Mouse (Mus musculus) kidney, embryonic 16.5 days (tissue): ENCODE measurements around the gene Pld6. TPM values are rescaled to one million over a fixed set of nuclear protein-coding genes. Genes with fewer than 3 reads are reported as not detected.

Source experiments
- ATAC-seq: fragments of 200-750 bp; cut with Nextera tagmentation; 2 replicates; pipeline ENCODE4 v1.8.0; 2017; ENCODE audit warnings: moderate TSS enrichment; ENCODE audit not compliant: low FRiP score, low TSS enrichment
- H3K27ac ChIP-seq: fragments of 300-500 bp; sonication (generic); 2 replicates; pipeline ENCODE4 v1.5.1; 2014; ENCODE audit warnings: low read length
- H3K27me3 ChIP-seq: fragments of 300-500 bp; sonication (generic); 2 replicates; pipeline ENCODE4 v1.6.1; 2014; ENCODE audit warnings: low read length, control low read depth, mixed read lengths; ENCODE audit not compliant: insufficient read depth
- H3K36me3 ChIP-seq: fragments of 300-500 bp; sonication (generic); 2 replicates; pipeline ENCODE4 v1.6.1; 2014; ENCODE audit warnings: low read length, control low read depth, mixed read lengths; ENCODE audit not compliant: insufficient read depth
- H3K4me1 ChIP-seq: fragments of 300-500 bp; sonication (generic); 2 replicates; pipeline ENCODE4 v1.6.1; 2014; ENCODE audit warnings: low read length, control low read depth, mixed read lengths; ENCODE audit not compliant: insufficient read depth
- H3K4me2 ChIP-seq: fragments of 300-500 bp; sonication (generic); replicated peaks from 2 replicates; pipeline ENCODE4 v1.6.1; 2014; ENCODE audit warnings: low read depth, low read length
- H3K4me3 ChIP-seq: fragments of 300-500 bp; sonication (generic); 2 replicates; pipeline ENCODE4 v1.5.1; 2014; ENCODE audit warnings: mild to moderate bottlenecking, low read length
- H3K9ac ChIP-seq: fragments of 300-500 bp; sonication (generic); replicated peaks from 2 replicates; pipeline ENCODE4 v1.6.1; 2014; ENCODE audit warnings: low read length
- H3K9me3 ChIP-seq: fragments of 300-500 bp; sonication (generic); 2 replicates; pipeline ENCODE4 v1.6.1; 2016; ENCODE audit warnings: low read length, control low read depth
- WGBS: fragments of 180-500 bp; shearing (Covaris S2); extraction: QIAGEN DNeasy Blood & Tissue Kit; methylation state at CpG from one replicate; pipeline ENCODE4 v1.1.7; 2014; 5-methylcytosine and 5-hydroxymethylcytosine counted together
- polyA plus RNA-seq: library from polyadenylated mRNA; unstranded; fragments of >200 nt; fragmentation: Nextera tagmentation; extraction: Ambion mirVana; gene quantifications from 2 replicates; pipeline ENCODE4 v1.2.1, GENCODE M21; 2015

Gene Pld6
- polyA plus RNA-seq, 1 experiment from 2014 or later: 6.6 TPM

DNA sequence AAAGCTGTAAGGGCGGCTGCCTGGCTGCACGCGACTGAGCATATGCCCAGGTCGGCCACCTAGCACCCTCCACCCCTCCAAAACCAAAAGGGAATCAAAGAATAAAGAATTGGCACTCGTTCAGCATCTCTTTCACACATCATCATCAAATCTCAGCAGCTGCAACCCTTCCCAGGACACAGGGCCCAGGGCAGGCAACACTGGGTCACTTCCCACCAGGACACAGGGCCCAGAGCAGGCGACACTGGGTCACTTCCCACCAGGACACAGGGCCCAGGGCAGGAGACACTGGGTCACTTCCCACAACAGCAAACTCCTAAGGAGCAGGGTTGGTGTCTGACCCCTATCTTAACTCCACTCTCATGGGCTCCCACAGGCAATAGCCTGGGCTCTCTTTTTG is 5.9 kb upstream of the Pld6 start:
- Histone ChIP-seq H3K9me3 (no peaks in the 10 kb centered on the region), H3K4me3 (no peak overlapping the region), H3K4me2 (no peak overlapping the region), H3K9ac (no peak overlapping the region), H3K27me3 (no peaks in the 10 kb centered on the region), H3K36me3 (peaks cover 52% of the 10 kb centered on the region), H3K27ac (no peak overlapping the region), H3K4me1 (no peaks in the 10 kb centered on the region)
- ATAC-seq: no peak
- 90% methylated on average over 6 of the region's 6 CpGs for WGBS

DNA sequence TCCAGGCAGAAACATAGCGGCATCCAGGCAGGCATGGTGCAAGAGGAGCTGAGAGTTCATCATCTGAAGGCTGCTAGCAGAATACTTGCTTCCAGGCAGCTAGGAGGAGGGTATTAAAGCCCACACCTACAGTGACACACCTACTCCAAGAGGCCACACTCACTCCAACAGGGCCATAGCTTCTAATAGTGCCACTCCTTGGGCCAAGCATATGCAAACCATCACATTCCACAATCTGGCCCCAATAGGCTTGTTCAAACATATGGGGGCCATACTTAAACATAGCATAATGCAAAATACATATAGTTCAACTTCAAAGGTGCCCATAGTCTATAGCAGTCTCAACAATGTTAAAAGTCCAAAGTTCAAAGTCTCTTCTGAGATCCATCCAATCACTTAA is 1.9 kb upstream of the Pld6 start:
- no peak overlapping the region for H3K4me2 ChIP-seq
- no peak for ATAC-seq
- 86% methylated on average over 1 of the region's 1 CpGs for WGBS
- peaks cover 23% of the 10 kb centered on the region for H3K36me3 ChIP-seq
- H3K4me3 ChIP-seq: no peak overlapping the region
- no peak overlapping the region for H3K9ac ChIP-seq
- H3K4me1 ChIP-seq: peaks cover 10% of the 10 kb centered on the region; the same call in 1 of the 2 replicates
- no peak overlapping the region for H3K27ac ChIP-seq
- H3K9me3 ChIP-seq: no peaks in the 10 kb centered on the region
- H3K27me3 ChIP-seq: no peaks in the 10 kb centered on the region

DNA sequence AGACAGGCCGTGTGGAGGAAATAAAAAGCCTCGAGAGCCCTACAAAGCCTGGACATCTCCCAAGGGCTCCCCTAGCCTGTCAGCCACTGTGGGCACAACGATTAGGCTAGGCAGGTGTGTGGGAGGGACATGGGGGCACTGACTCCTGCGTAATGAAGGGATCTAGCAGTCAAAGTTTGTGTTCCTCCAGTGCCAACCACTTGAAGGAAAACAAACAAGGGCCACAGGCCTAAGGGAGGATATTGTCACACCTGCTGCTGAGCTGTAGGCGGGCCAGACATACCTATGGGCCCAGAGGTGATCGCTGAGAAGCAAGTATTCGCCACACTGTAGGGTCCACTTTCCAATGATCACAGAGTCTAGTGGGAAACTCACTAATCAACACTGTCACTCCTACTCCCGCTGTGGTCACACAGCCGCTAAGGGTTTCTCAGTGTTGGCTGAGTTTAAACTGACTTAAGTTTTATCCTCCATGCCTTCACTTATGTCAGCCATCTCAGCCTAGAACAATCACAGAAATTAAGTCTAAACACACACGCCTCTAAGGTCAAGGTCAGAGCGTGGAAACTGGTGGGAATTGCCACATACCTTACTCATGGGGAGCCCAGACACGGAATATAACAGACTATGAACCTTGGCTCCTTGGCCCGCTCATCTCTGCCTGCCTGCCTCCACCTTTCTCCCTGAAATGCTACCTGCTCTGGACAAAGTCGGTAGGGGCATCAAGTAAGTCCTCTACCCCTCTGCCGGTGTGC is 824 bp downstream of the Pld6 start:
- H3K9me3 ChIP-seq: no peaks in the 10 kb centered on the region
- peaks cover 10% of the 10 kb centered on the region; the same call in 1 of the 2 replicates for H3K4me1 ChIP-seq
- peaks cover 5% of the 10 kb centered on the region; the same call in 1 of the 2 replicates for H3K36me3 ChIP-seq
- H3K27ac ChIP-seq: no peak overlapping the region
- WGBS: 39% methylated on average over 15 of the region's 15 CpGs
- H3K4me3 ChIP-seq: peak overlapping the region; percentile 37
- peak overlapping the region; percentile 9 for H3K9ac ChIP-seq
- peak overlapping the region; percentile 57 for H3K4me2 ChIP-seq
- peak; percentile 33 for ATAC-seq
- H3K27me3 ChIP-seq: no peaks in the 10 kb centered on the region

DNA sequence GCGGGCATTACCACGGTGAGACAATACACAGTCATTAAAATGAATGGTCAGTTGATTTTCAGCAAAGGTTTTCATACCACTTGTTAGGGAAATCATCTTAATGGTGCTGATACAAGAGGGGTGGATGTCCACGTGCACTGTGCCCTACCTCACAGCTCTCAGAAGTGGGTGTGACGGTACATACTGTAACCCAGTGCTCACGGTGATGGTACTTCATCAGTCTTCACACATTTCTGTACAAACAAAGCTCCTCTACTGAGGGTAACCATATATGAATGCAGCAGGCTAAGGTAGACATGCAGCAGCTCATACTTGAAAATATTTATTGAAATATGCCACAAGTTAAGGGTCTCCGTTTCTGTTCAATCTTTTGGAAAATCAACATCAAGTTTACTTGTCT is 3.9 kb downstream of the Pld6 start:
- Histone ChIP-seq H3K4me2 (no peak overlapping the region), H3K9me3 (no peaks in the 10 kb centered on the region), H3K9ac (no peak overlapping the region), H3K4me3 (no peak overlapping the region), H3K27me3 (no peaks in the 10 kb centered on the region), H3K27ac (no peak overlapping the region), H3K36me3 (no peaks in the 10 kb centered on the region), H3K4me1 (peaks cover 10% of the 10 kb centered on the region; the same call in 1 of the 2 replicates)
- 91% methylated on average over 6 of the region's 6 CpGs for WGBS
- ATAC-seq: no peak

DNA sequence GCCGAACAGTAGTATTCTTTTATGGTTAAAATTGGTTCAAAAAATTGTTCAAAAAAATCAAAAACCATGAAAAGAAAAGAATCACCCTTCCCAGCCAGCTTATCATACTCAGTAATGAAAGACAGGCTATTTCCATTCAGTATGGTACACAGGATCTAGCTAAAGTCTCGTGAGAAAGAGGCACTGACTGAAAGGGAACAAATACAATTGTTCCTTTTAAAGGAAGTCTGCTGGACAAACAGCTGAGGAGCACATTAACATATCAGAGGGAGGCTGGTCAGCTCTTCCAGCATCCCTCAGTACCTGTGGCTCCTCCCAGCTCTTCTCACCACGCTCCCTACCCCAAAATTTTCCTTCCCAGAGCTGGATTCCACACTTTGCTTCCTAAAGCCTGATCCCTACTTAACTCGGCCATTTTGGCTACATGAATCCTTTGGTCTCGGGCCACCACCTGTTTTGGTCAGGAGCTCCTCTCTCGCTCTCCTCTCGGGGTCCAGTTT is 5.3 kb downstream of the Pld6 start:
- WGBS: 86% methylated on average over 7 of the region's 7 CpGs

DNA sequence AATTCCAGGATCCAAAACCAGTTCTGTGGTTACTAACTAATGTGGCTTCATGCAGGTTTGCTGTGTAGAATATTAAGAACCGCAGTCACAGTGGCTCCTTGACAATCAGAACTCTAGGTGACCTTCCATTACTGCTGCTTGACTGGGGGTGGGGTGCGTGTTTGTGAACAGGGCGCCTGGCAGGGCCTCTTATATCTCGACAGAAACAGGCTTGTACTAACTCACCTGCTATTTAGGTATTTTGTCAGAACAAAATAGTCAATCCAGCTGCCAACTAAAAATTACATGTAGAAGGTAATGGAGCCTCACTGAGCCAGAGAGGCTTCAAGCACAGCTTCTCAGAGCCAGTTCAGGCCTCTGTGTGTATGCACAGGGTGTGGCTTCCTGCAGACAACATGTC is 7.2 kb downstream of the Pld6 start:
- H3K4me3 ChIP-seq: no peak overlapping the region
- 87% methylated on average over 4 of the region's 4 CpGs for WGBS
- H3K27ac ChIP-seq: no peak overlapping the region
- H3K36me3 ChIP-seq: peaks cover 23% of the 10 kb centered on the region
- H3K4me1 ChIP-seq: no peaks in the 10 kb centered on the region
- no peaks in the 10 kb centered on the region for H3K27me3 ChIP-seq
- no peak overlapping the region for H3K9ac ChIP-seq
- no peak for ATAC-seq
- no peak overlapping the region for H3K4me2 ChIP-seq
- H3K9me3 ChIP-seq: no peaks in the 10 kb centered on the region

More for the DNA sequence above, 5.3 kb downstream of the Pld6 start:
- H3K27me3 ChIP-seq: no peaks in the 10 kb centered on the region
- 0 out of 2 replicates have a peak, but pooled peaks cover 4% of the 10 kb centered on the region for H3K4me1 ChIP-seq
- H3K9ac ChIP-seq: no peak overlapping the region
- no peaks in the 10 kb centered on the region for H3K9me3 ChIP-seq
- H3K4me3 ChIP-seq: no peak overlapping the region
- ATAC-seq: no peak
- no peak overlapping the region for H3K27ac ChIP-seq
- H3K36me3 ChIP-seq: peaks cover 6% of the 10 kb centered on the region
- H3K4me2 ChIP-seq: no peak overlapping the region

DNA sequence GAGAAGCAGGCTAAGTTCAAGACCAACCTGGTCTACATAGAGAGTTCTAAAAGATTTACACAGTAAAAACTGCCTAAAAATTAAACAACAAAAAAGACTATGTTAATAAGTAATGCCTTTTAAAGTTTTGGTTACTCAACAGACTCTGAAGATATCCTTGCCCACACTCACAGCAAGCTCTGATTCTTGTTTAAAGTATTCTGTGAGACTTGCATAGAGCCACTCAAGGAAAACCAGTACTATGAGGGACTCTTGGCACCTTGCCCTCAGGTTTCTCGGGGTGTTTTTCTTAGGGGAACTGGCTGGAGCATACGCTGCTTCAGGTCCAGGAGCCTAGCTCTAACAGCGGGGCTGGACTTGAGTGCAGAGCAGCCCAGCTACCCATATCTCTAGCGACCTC is 8.0 kb downstream of the Pld6 start:
- 74% methylated on average over 4 of the region's 4 CpGs for whole genome bisulfite sequencing
- Histone ChIP-seq H3K4me1 (no peaks in the 10 kb centered on the region), H3K27me3 (no peaks in the 10 kb centered on the region), H3K4me3 (no peak overlapping the region), H3K9me3 (no peaks in the 10 kb centered on the region), H3K27ac (no peak overlapping the region), H3K4me2 (no peak overlapping the region), H3K9ac (no peak overlapping the region), H3K36me3 (peaks cover 27% of the 10 kb centered on the region)
- ATAC-seq: no peak

DNA sequence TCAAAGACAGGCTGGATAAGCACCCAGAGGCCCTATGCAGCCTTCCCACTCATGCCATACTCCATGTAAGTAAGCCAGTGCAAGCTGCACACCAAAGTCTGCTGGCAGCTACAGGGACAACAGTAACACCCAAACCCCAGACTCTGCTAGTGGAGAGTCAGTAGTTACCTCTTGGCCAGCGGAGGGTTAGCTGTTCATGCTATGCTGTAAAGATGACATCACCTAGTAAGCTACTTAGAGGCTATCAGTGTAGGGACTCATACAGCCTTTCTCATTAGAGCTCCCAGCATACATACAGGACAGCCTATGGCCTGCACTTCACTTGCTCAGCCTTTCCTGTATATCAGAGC is 8.6 kb downstream of the Pld6 start:
- no peak overlapping the region for H3K27ac ChIP-seq
- H3K9me3 ChIP-seq: no peaks in the 10 kb centered on the region
- no peak overlapping the region for H3K4me3 ChIP-seq
- 0 out of 2 replicates have a peak, but pooled peaks have one; percentile 6 for ATAC-seq
- H3K9ac ChIP-seq: no peak overlapping the region
- H3K4me1 ChIP-seq: no peaks in the 10 kb centered on the region
- no peak overlapping the region for H3K4me2 ChIP-seq
- H3K36me3 ChIP-seq: peaks cover 33% of the 10 kb centered on the region
- 71% methylated on average over 1 of the region's 1 CpGs for WGBS
- no peaks in the 10 kb centered on the region for H3K27me3 ChIP-seq

DNA sequence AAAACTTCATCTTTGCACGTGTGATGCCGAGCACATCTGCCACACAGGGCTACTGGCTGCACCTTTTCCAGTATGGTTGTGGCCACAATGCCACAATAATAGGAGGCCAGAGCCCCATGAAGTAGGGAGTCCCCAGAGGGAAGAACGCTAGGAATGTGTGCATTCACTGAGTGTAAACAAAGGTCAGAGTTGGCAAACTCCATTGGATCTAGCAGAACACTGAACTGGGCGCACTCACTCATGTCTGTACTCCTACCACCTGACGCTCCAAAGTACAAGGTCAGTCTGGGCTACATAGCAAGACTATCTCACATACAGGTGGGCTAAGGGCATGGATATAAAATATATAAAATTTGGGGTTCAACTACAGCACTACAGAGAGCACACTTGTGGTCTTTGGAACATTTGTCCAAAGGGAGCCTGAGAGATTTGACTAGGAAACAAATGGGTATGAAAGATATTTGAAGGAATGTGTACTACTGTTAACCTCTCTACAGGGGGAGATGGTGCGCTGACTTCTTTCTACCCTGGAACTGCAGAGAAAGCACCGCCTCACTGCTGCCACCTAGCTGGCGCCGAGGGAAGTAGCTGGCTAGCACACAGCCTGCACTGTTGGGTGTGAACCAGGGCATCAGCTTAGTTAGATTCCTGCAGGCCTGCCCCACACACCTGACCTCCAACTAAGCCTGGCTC is 9.1 kb downstream of the Pld6 start:
- Histone ChIP-seq H3K4me3 (no peak overlapping the region), H3K4me1 (no peaks in the 10 kb centered on the region), H3K9me3 (no peaks in the 10 kb centered on the region), H3K4me2 (no peak overlapping the region), H3K36me3 (peaks cover 38% of the 10 kb centered on the region), H3K9ac (no peak overlapping the region), H3K27ac (no peak overlapping the region), H3K27me3 (no peaks in the 10 kb centered on the region)
- 54% methylated on average over 9 of the region's 9 CpGs for WGBS
- 0 out of 2 replicates have a peak, but pooled peaks have one; percentile 53 for ATAC-seq

DNA sequence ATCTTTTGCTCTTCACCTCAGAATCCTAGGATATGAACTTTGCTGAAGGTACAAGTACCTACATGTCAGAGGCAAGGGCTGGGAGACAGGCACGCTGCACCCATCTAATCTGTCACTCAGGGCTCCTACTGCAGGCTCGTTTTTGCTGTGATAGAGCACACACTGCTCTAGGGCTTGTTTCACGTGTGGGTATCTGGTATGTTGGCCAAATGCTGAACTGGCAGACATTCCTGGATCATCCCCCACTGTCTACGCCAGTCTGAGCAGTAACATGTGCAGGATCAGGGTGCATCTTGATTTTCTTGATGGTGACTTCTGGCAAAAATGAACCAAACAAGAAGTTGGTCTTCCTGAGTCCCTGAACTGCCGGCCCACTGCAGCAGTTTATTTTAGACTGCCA is 10.2 kb downstream of the Pld6 start:
- Histone ChIP-seq H3K9ac (no peak overlapping the region), H3K4me3 (no peak overlapping the region), H3K27me3 (no peaks in the 10 kb centered on the region), H3K27ac (no peak overlapping the region), H3K36me3 (peaks cover 46% of the 10 kb centered on the region), H3K4me2 (no peak overlapping the region), H3K9me3 (no peaks in the 10 kb centered on the region), H3K4me1 (no peaks in the 10 kb centered on the region)
- WGBS: 86% methylated on average over 5 of the region's 5 CpGs
- ATAC-seq: no peak
